Mouse (Mus musculus) heart, embryonic 10.5 days (tissue): ENCODE results near the gene Fbxl8. TPM values are rescaled to one million over a fixed set of nuclear protein-coding genes. Genes with fewer than 3 reads are reported as not detected.

Experiments
- DNase-seq: peaks from one replicate; pipeline ENCODE4 v3.0.0-alpha.2; 2017; ENCODE audit warnings: low spot score
- H3K27ac ChIP-seq: fragments of 300-500 bp; sonication (generic); 2 replicates; pipeline ENCODE4 v1.5.1; 2016; ENCODE audit warnings: mild to moderate bottlenecking
- H3K27me3 ChIP-seq: fragments of 300-500 bp; sonication (generic); 2 replicates; pipeline ENCODE4 v1.6.1; 2016; ENCODE audit warnings: mild to moderate bottlenecking; ENCODE audit not compliant: poor library complexity, insufficient read depth, severe bottlenecking
- H3K36me3 ChIP-seq: fragments of 300-500 bp; sonication (generic); 2 replicates; pipeline ENCODE4 v1.6.1; 2016; ENCODE audit warnings: mild to moderate bottlenecking, moderate library complexity
- H3K4me1 ChIP-seq: fragments of 300-500 bp; sonication (generic); 2 replicates; pipeline ENCODE4 v1.6.1; 2016; ENCODE audit warnings: mild to moderate bottlenecking
- H3K4me3 ChIP-seq: fragments of 300-500 bp; sonication (generic); 2 replicates; pipeline ENCODE4 v1.5.1; 2016; ENCODE audit warnings: mild to moderate bottlenecking, moderate library complexity
- H3K9me3 ChIP-seq: fragments of 300-500 bp; sonication (generic); 2 replicates; pipeline ENCODE4 v1.6.1; 2016; ENCODE audit warnings: mild to moderate bottlenecking, moderate library complexity
- WGBS: fragments of 180-500 bp; shearing (Covaris S2); methylation state at CpG from one replicate; pipeline ENCODE4 v1.1.7; 2016; 5-methylcytosine and 5-hydroxymethylcytosine counted together
- polyA plus RNA-seq: library from polyadenylated mRNA; unstranded; fragments of >200 nt; fragmentation: Nextera tagmentation; extraction: Ambion mirVana; gene quantifications from 2 replicates; pipeline ENCODE4 v1.2.1, GENCODE M21; 2016

The Fbxl8 gene
- polyA plus RNA-seq, 1 experiment from 2014 or later: 2.4 TPM

GRCm38 (mm10) chr8:105263244-105263912, 1.1 kb upstream of the Fbxl8 start:
- no peak for DNase-seq
- Histone ChIP-seq H3K27ac (no peak overlapping the region), H3K4me3 (peak overlapping the region; percentile 71; the same call in 1 of the 2 replicates), H3K27me3 (peaks cover 99% of the 10 kb centered on the region), H3K36me3 (no peaks in the 10 kb centered on the region), H3K4me1 (peaks cover 39% of the 10 kb centered on the region), H3K9me3 (no peaks in the 10 kb centered on the region; the same call in 1 of the 2 replicates)
- 42% methylated on average over 16 of the region's 16 CpGs for WGBS

- Histone ChIP-seq H3K36me3 (no peaks in the 10 kb centered on the region), H3K27me3 (peaks cover 99% of the 10 kb centered on the region), H3K27ac (peak overlapping the region; percentile 74; the same call in 1 of the 2 replicates), H3K9me3 (no peaks in the 10 kb centered on the region; the same call in 1 of the 2 replicates), H3K4me3 (peak overlapping the region; percentile 71), H3K4me1 (peaks cover 39% of the 10 kb centered on the region)
- 21% methylated on average over 10 of the region's 10 CpGs for WGBS
- DNase-seq: no peak
Measured at GRCm38 (mm10) chr8:105265128-105265527, 680 bp downstream of the Fbxl8 start.

GRCm38 (mm10) chr8:105266775-105267174, 2.3 kb downstream of the Fbxl8 start:
- Histone ChIP-seq H3K4me3 (no peak overlapping the region), H3K4me1 (peaks cover 48% of the 10 kb centered on the region), H3K27ac (no peak overlapping the region), H3K27me3 (peaks cover 99% of the 10 kb centered on the region), H3K9me3 (no peaks in the 10 kb centered on the region; the same call in 1 of the 2 replicates), H3K36me3 (no peaks in the 10 kb centered on the region)
- DNase-seq: no peak
- 13% methylated on average over 13 of the region's 13 CpGs for WGBS

GRCm38 (mm10) chr8:105268342-105269074, 4.1 kb downstream of the Fbxl8 start:
- Histone ChIP-seq H3K27ac (peak overlapping the region; percentile 71), H3K4me1 (peaks cover 51% of the 10 kb centered on the region), H3K9me3 (no peaks in the 10 kb centered on the region; the same call in 1 of the 2 replicates), H3K36me3 (no peaks in the 10 kb centered on the region), H3K27me3 (peaks cover 99% of the 10 kb centered on the region), H3K4me3 (peak overlapping the region; percentile 63)
- DNase-seq: no peak
- WGBS: under 1% methylated on average over 65 of the region's 65 CpGs

GRCm38 (mm10) chr8:105269075-105269458, 4.6 kb downstream of the Fbxl8 start:
- H3K27ac ChIP-seq: peak overlapping the region; percentile 71
- H3K36me3 ChIP-seq: no peaks in the 10 kb centered on the region

GRCm38 (mm10) chr8:105269461-105269947, 5.1 kb downstream of the Fbxl8 start, which contains the start of gene Hsf4:
Hsf4 (plus strand) TSS chr8:105269801.
- DNase-seq: no peak
- H3K36me3 ChIP-seq: no peaks in the 10 kb centered on the region
- H3K27me3 ChIP-seq: peaks cover 99% of the 10 kb centered on the region
- peak within 1 kb of the TSS; percentile 71 for H3K27ac ChIP-seq
- no peaks in the 10 kb centered on the region; the same call in 1 of the 2 replicates for H3K9me3 ChIP-seq
- WGBS: under 1% methylated on average over 42 of the region's 42 CpGs
- peak within 1 kb of the TSS; percentile 63 for H3K4me3 ChIP-seq
- H3K4me1 ChIP-seq: peaks cover 47% of the 10 kb centered on the region

More at GRCm38 (mm10) chr8:105269075-105269458, 4.6 kb downstream of the Fbxl8 start:
- no peak for DNase-seq
- Histone ChIP-seq H3K4me1 (peaks cover 48% of the 10 kb centered on the region), H3K27me3 (peaks cover 99% of the 10 kb centered on the region), H3K9me3 (no peaks in the 10 kb centered on the region; the same call in 1 of the 2 replicates), H3K4me3 (peak overlapping the region; percentile 63)
- under 1% methylated on average over 10 of the region's 10 CpGs for WGBS

GRCm38 (mm10) chr8:105270101-105270915, 5.9 kb downstream of the Fbxl8 start:
- Histone ChIP-seq H3K9me3 (no peaks in the 10 kb centered on the region; the same call in 1 of the 2 replicates), H3K36me3 (no peaks in the 10 kb centered on the region), H3K4me1 (peaks cover 42% of the 10 kb centered on the region), H3K4me3 (peak overlapping the region; percentile 63), H3K27ac (no peak overlapping the region), H3K27me3 (peaks cover 100% of the 10 kb centered on the region)
- WGBS: 3% methylated on average over 39 of the region's 39 CpGs
- no peak for DNase-seq

- no peaks in the 10 kb centered on the region; the same call in 1 of the 2 replicates for H3K9me3 ChIP-seq
- H3K27me3 ChIP-seq: peaks cover 100% of the 10 kb centered on the region
- peak overlapping the region; percentile 22 for H3K4me3 ChIP-seq
- no peak for DNase-seq
- peaks cover 47% of the 10 kb centered on the region for H3K4me1 ChIP-seq
- no peaks in the 10 kb centered on the region for H3K36me3 ChIP-seq
- WGBS: 3% methylated on average over 11 of the region's 11 CpGs
- H3K27ac ChIP-seq: no peak overlapping the region
Measured at GRCm38 (mm10) chr8:105270916-105271186, 6.4 kb downstream of the Fbxl8 start.

- H3K4me1 ChIP-seq: peaks cover 36% of the 10 kb centered on the region
- 14% methylated on average over 11 of the region's 11 CpGs for WGBS
- no peak for DNase-seq
- H3K4me3 ChIP-seq: peak overlapping the region; percentile 64; the same call in 1 of the 2 replicates
- H3K36me3 ChIP-seq: 0 out of 2 replicates have a peak, but pooled peaks cover 4% of the 10 kb centered on the region
- H3K9me3 ChIP-seq: no peaks in the 10 kb centered on the region
- H3K27ac ChIP-seq: no peak overlapping the region
- peaks cover 100% of the 10 kb centered on the region for H3K27me3 ChIP-seq
Measured at GRCm38 (mm10) chr8:105275387-105275786, 10.9 kb downstream of the Fbxl8 start.

- WGBS: 12% methylated on average over 10 of the region's 10 CpGs
- H3K27ac ChIP-seq: no peak within 1 kb of the TSS
- no peak for DNase-seq
Measured at GRCm38 (mm10) chr8:105275840-105276239, 11.4 kb downstream of the Fbxl8 start, which contains the start of gene Nol3. Nol3 (plus strand) TSS chr8:105276140.

GRCm38 (mm10) chr8:105276292-105277120, 12.1 kb downstream of the Fbxl8 start:
- Histone ChIP-seq H3K9me3 (no peaks in the 10 kb centered on the region), H3K27ac (no peak overlapping the region), H3K4me1 (peaks cover 30% of the 10 kb centered on the region), H3K4me3 (peak overlapping the region; percentile 64), H3K27me3 (peaks cover 100% of the 10 kb centered on the region), H3K36me3 (peaks cover 5% of the 10 kb centered on the region; the same call in 1 of the 2 replicates)
- DNase-seq: no peak
- 4% methylated on average over 30 of the region's 30 CpGs for WGBS

More at GRCm38 (mm10) chr8:105275840-105276239, 11.4 kb downstream of the Fbxl8 start, which contains the start of gene Nol3:
- peaks cover 100% of the 10 kb centered on the region for H3K27me3 ChIP-seq
- peaks cover 32% of the 10 kb centered on the region for H3K4me1 ChIP-seq
- 0 out of 2 replicates have a peak, but pooled peaks cover 4% of the 10 kb centered on the region for H3K36me3 ChIP-seq
- H3K4me3 ChIP-seq: peak within 1 kb of the TSS; percentile 64
- H3K9me3 ChIP-seq: no peaks in the 10 kb centered on the region
